Mouse (Mus musculus) thymus, adult 2 months (tissue): ENCODE data around the gene Clec11a.

Source experiments
- CTCF ChIP-seq: fragments of 200-500 bp; IDR thresholded peaks from 2 replicates; pipeline ENCODE4 v1.5.1; 2012; ENCODE audit warnings: mild to moderate bottlenecking, control low read depth, low read length, moderate library complexity, borderline replicate concordance; ENCODE audit not compliant: control insufficient read depth, poor library complexity, insufficient read depth; ENCODE audit errors: extremely low read depth
- POLR2A ChIP-seq: fragments of 200-500 bp; IDR thresholded peaks from 2 replicates; pipeline ENCODE4 v1.6.1; 2012; ENCODE audit warnings: mild to moderate bottlenecking, low read length, control low read depth, moderate library complexity; ENCODE audit not compliant: control insufficient read depth, poor library complexity, insufficient read depth; ENCODE audit errors: extremely low read depth

- TF ChIP-seq CTCF (no peak), POLR2A (no peak)
Observed at GRCm38 (mm10) chr7:44281586-44281985, 25.1 kb downstream of the Clec11a start.
